Mouse (Mus musculus): ENCODE measurements around the gene Ttc30a2. TPM values are rescaled to one million over a fixed set of nuclear protein-coding genes. Genes with fewer than 3 reads are reported as not detected.
"Not testable (repeated sequence)": the region's sequence is repeated elsewhere in the genome, so short reads cannot be mapped to it uniquely, and the experiment has no call there.

The Ttc30a2 gene
- polyA plus RNA-seq (2015; fragmentation: Nextera tagmentation; extraction: Ambion mirVana) = 0.68 and 0.75 TPM in 2 replicates

- not testable (repeated sequence) for H3K36me3 ChIP-seq (replicated peaks); H3K4me1 ChIP-seq; H3K27ac ChIP-seq; H3K4me3 ChIP-seq; H3K27me3 ChIP-seq (replicated peaks); H3K9me3 ChIP-seq; H3K9ac ChIP-seq
- ATAC-seq (replicated peaks) = peak; percentile 46; the same call in 1 of the 2 replicates
- H3K4me2 ChIP-seq = peak within 1 kb of the TSS; percentile 25; the same call in 1 of the 2 replicates
- 21% methylated on average over 23 of the region's 24 CpGs for WGBS
These were observed at the start of gene Ttc30a2 for GRCm38 (mm10) chr2:75977752-75978368. Gene Ttc30a2, minus strand, starts transcription at chr2:75978170.

- H3K4me1 ChIP-seq = peaks cover 17% of the 10 kb centered on the region
- H3K9ac ChIP-seq = no peak overlapping the region
- H3K27ac ChIP-seq = peak overlapping the region; percentile 62
- 3% methylated on average over 7 of the region's 7 CpGs for WGBS
- no peak overlapping the region for H3K4me3 ChIP-seq
- H3K27me3 ChIP-seq (replicated peaks) = no peaks in the 10 kb centered on the region
- no peaks in the 10 kb centered on the region for H3K9me3 ChIP-seq
- H3K4me2 ChIP-seq = no peak overlapping the region
- H3K36me3 ChIP-seq (replicated peaks) = no peaks in the 10 kb centered on the region
- peak; percentile 77 for ATAC-seq (replicated peaks)
These were observed 38.9 kb upstream of the Ttc30a2 start for GRCm38 (mm10) chr2:76016890-76017289.

GRCm38 (mm10) chr2:76016136-76016535 lies 38.2 kb upstream of the Ttc30a2 start:
- Histone ChIP-seq H3K4me1 (peaks cover 17% of the 10 kb centered on the region), H3K27ac (no peak overlapping the region), H3K9me3 (no peaks in the 10 kb centered on the region), H3K27me3 (replicated peaks) (no peaks in the 10 kb centered on the region), H3K9ac (no peak overlapping the region), H3K36me3 (replicated peaks) (no peaks in the 10 kb centered on the region), H3K4me2 (no peak overlapping the region), H3K4me3 (no peak overlapping the region)
- WGBS = 70% methylated on average over 8 of the region's 8 CpGs
- no peak for ATAC-seq (replicated peaks)

GRCm38 (mm10) chr2:76015460-76015859 lies 37.5 kb upstream of the Ttc30a2 start:
- no peak overlapping the region for H3K4me2 ChIP-seq
- H3K9ac ChIP-seq = no peak overlapping the region
- H3K27me3 ChIP-seq (replicated peaks) = no peaks in the 10 kb centered on the region
- H3K4me3 ChIP-seq = no peak overlapping the region
- ATAC-seq (replicated peaks) = no peak
- peaks cover 17% of the 10 kb centered on the region for H3K4me1 ChIP-seq
- WGBS = 91% methylated on average over 7 of the region's 7 CpGs
- H3K36me3 ChIP-seq (replicated peaks) = no peaks in the 10 kb centered on the region
- H3K9me3 ChIP-seq = no peaks in the 10 kb centered on the region
- H3K27ac ChIP-seq = no peak overlapping the region

GRCm38 (mm10) chr2:76014659-76015058 lies 36.7 kb upstream of the Ttc30a2 start:
- Histone ChIP-seq H3K36me3 (replicated peaks) (no peaks in the 10 kb centered on the region), H3K27ac (no peak overlapping the region), H3K9me3 (no peaks in the 10 kb centered on the region), H3K27me3 (replicated peaks) (no peaks in the 10 kb centered on the region), H3K4me2 (no peak overlapping the region), H3K4me1 (peaks cover 17% of the 10 kb centered on the region), H3K4me3 (no peak overlapping the region), H3K9ac (no peak overlapping the region)
- WGBS = 89% methylated on average over 3 of the region's 3 CpGs
- no peak for ATAC-seq (replicated peaks)

- H3K4me1 ChIP-seq = no peaks in the 10 kb centered on the region
- H3K36me3 ChIP-seq (replicated peaks) = no peaks in the 10 kb centered on the region
- no peak for ATAC-seq (replicated peaks)
- no peak overlapping the region for H3K27ac ChIP-seq
- no peaks in the 10 kb centered on the region for H3K27me3 ChIP-seq (replicated peaks)
- no peaks in the 10 kb centered on the region for H3K9me3 ChIP-seq
- H3K9ac ChIP-seq = no peak overlapping the region
- 16% methylated on average over 4 of the region's 4 CpGs for WGBS
- H3K4me2 ChIP-seq = no peak overlapping the region
- H3K4me3 ChIP-seq = no peak overlapping the region
These were observed 28.2 kb upstream of the Ttc30a2 start for GRCm38 (mm10) chr2:76006194-76006593.

- H3K36me3 ChIP-seq (replicated peaks) = no peaks in the 10 kb centered on the region
- H3K27ac ChIP-seq = no peak overlapping the region
- H3K4me1 ChIP-seq = 0 out of 2 replicates have a peak, but pooled peaks cover 3% of the 10 kb centered on the region
- H3K9ac ChIP-seq = no peak overlapping the region
- H3K4me2 ChIP-seq = no peak overlapping the region
- no peaks in the 10 kb centered on the region for H3K9me3 ChIP-seq
- H3K27me3 ChIP-seq (replicated peaks) = no peaks in the 10 kb centered on the region
- ATAC-seq (replicated peaks) = no peak
- 77% methylated on average over 9 of the region's 9 CpGs for WGBS
- no peak overlapping the region for H3K4me3 ChIP-seq
These were observed 24.9 kb upstream of the Ttc30a2 start for GRCm38 (mm10) chr2:76002899-76003298.

GRCm38 (mm10) chr2:76001392-76001791 lies 23.4 kb upstream of the Ttc30a2 start:
- ATAC-seq (replicated peaks) = no peak
- Histone ChIP-seq H3K36me3 (replicated peaks) (no peaks in the 10 kb centered on the region), H3K9me3 (no peaks in the 10 kb centered on the region), H3K9ac (no peak overlapping the region), H3K4me3 (no peak overlapping the region), H3K27ac (no peak overlapping the region), H3K27me3 (replicated peaks) (no peaks in the 10 kb centered on the region), H3K4me1 (0 out of 2 replicates have a peak, but pooled peaks cover 3% of the 10 kb centered on the region), H3K4me2 (no peak overlapping the region)
- WGBS = 48% methylated on average over 8 of the region's 8 CpGs

GRCm38 (mm10) chr2:75999636-76000035 lies 21.7 kb upstream of the Ttc30a2 start:
- no peaks in the 10 kb centered on the region for H3K27me3 ChIP-seq (replicated peaks)
- no peak overlapping the region for H3K9ac ChIP-seq
- H3K4me2 ChIP-seq = no peak overlapping the region
- no peaks in the 10 kb centered on the region for H3K9me3 ChIP-seq
- no peak for ATAC-seq (replicated peaks)
- no peak overlapping the region for H3K27ac ChIP-seq
- 0 out of 2 replicates have a peak, but pooled peaks cover 3% of the 10 kb centered on the region for H3K4me1 ChIP-seq
- 64% methylated on average over 12 of the region's 12 CpGs for WGBS
- H3K4me3 ChIP-seq = no peak overlapping the region
- no peaks in the 10 kb centered on the region for H3K36me3 ChIP-seq (replicated peaks)

- Histone ChIP-seq H3K27me3 (replicated peaks) (no peaks in the 10 kb centered on the region), H3K4me2 (no peak overlapping the region), H3K4me1 (0 out of 2 replicates have a peak, but pooled peaks cover 3% of the 10 kb centered on the region), H3K9me3 (no peaks in the 10 kb centered on the region), H3K9ac (no peak overlapping the region), H3K27ac (no peak overlapping the region), H3K36me3 (replicated peaks) (no peaks in the 10 kb centered on the region), H3K4me3 (no peak overlapping the region)
- no peak for ATAC-seq (replicated peaks)
- 40% methylated on average over 8 of the region's 8 CpGs for WGBS
These were observed 20.7 kb upstream of the Ttc30a2 start for GRCm38 (mm10) chr2:75998692-75999091.

GRCm38 (mm10) chr2:75997726-75998125 lies 19.8 kb upstream of the Ttc30a2 start:
- no peak overlapping the region for H3K9ac ChIP-seq
- no peak overlapping the region for H3K4me2 ChIP-seq
- no peak overlapping the region for H3K4me3 ChIP-seq
- no peaks in the 10 kb centered on the region for H3K9me3 ChIP-seq
- WGBS = 73% methylated on average over 12 of the region's 12 CpGs
- H3K4me1 ChIP-seq = 0 out of 2 replicates have a peak, but pooled peaks cover 3% of the 10 kb centered on the region
- H3K36me3 ChIP-seq (replicated peaks) = no peaks in the 10 kb centered on the region
- no peak for ATAC-seq (replicated peaks)
- H3K27me3 ChIP-seq (replicated peaks) = no peaks in the 10 kb centered on the region
- no peak overlapping the region for H3K27ac ChIP-seq

- no peak overlapping the region for H3K4me2 ChIP-seq
These were observed 16.9 kb upstream of the Ttc30a2 start for GRCm38 (mm10) chr2:75994841-75995240.

GRCm38 (mm10) chr2:75991581-75992205 lies 13.7 kb upstream of the Ttc30a2 start:
- no peak for ATAC-seq (replicated peaks)
- no peaks in the 10 kb centered on the region for H3K27me3 ChIP-seq (replicated peaks)
- 78% methylated on average over 6 of the region's 6 CpGs for WGBS
- peaks cover 24% of the 10 kb centered on the region for H3K4me1 ChIP-seq
- H3K27ac ChIP-seq = no peak overlapping the region
- no peaks in the 10 kb centered on the region for H3K9me3 ChIP-seq
- no peak overlapping the region for H3K4me2 ChIP-seq
- H3K4me3 ChIP-seq = no peak overlapping the region
- H3K9ac ChIP-seq = no peak overlapping the region
- no peaks in the 10 kb centered on the region for H3K36me3 ChIP-seq (replicated peaks)

More at GRCm38 (mm10) chr2:75994841-75995240, 16.9 kb upstream of the Ttc30a2 start:
- no peak for ATAC-seq (replicated peaks)
- no peak overlapping the region for H3K9ac ChIP-seq
- H3K4me1 ChIP-seq = peaks cover 5% of the 10 kb centered on the region
- H3K9me3 ChIP-seq = no peaks in the 10 kb centered on the region
- 96% methylated on average over 11 of the region's 11 CpGs for WGBS
- H3K27ac ChIP-seq = no peak overlapping the region
- no peak overlapping the region for H3K4me3 ChIP-seq
- no peaks in the 10 kb centered on the region for H3K36me3 ChIP-seq (replicated peaks)
- no peaks in the 10 kb centered on the region for H3K27me3 ChIP-seq (replicated peaks)
